Mouse (Mus musculus) embryonic facial prominence, embryonic 12.5 days (tissue): Measurements from ENCODE around the gene Adat3. TPM values are rescaled to one million over a fixed set of nuclear protein-coding genes. Genes with fewer than 3 reads are reported as not detected.

Experiments
- ATAC-seq: fragments of 200-750 bp; cut with Nextera tagmentation; 2 replicates; pipeline ENCODE4 v1.8.0; 2017; ENCODE audit not compliant: insufficient number of reproducible peaks, insufficient read depth, low FRiP score, low TSS enrichment
- H3K27ac ChIP-seq: fragments of 300-500 bp; sonication (generic); 2 replicates; pipeline ENCODE4 v1.5.1; 2016; ENCODE audit warnings: mild to moderate bottlenecking
- H3K27me3 ChIP-seq: fragments of 300-500 bp; sonication (generic); 2 replicates; pipeline ENCODE4 v1.6.1; 2016; ENCODE audit warnings: mild to moderate bottlenecking, moderate library complexity
- H3K36me3 ChIP-seq: fragments of 300-500 bp; sonication (generic); 2 replicates; pipeline ENCODE4 v1.6.1; 2016; ENCODE audit warnings: mild to moderate bottlenecking
- H3K4me1 ChIP-seq: fragments of 300-500 bp; sonication (generic); 2 replicates; pipeline ENCODE4 v1.6.1; 2016
- H3K4me2 ChIP-seq: fragments of 300-500 bp; sonication (generic); replicated peaks from 2 replicates; pipeline ENCODE4 v1.6.1; 2016; ENCODE audit warnings: mild to moderate bottlenecking, moderate library complexity
- H3K4me3 ChIP-seq: fragments of 300-500 bp; sonication (generic); 2 replicates; pipeline ENCODE4 v1.5.1; 2016; ENCODE audit warnings: mild to moderate bottlenecking
- H3K9ac ChIP-seq: fragments of 300-500 bp; sonication (generic); 2 replicates; pipeline ENCODE4 v1.6.1; 2016; ENCODE audit warnings: mild to moderate bottlenecking, moderate library complexity
- H3K9me3 ChIP-seq: fragments of 300-500 bp; sonication (generic); 2 replicates; pipeline ENCODE4 v1.6.1; 2016; ENCODE audit warnings: mild to moderate bottlenecking, moderate library complexity
- WGBS: fragments of 180-500 bp; shearing (Covaris S2); methylation state at CpG from one replicate; pipeline ENCODE4 v1.1.7; 2016; 5-methylcytosine and 5-hydroxymethylcytosine counted together
- polyA plus RNA-seq: library from polyadenylated mRNA; unstranded; fragments of >200 nt; fragmentation: Nextera tagmentation; extraction: Ambion mirVana; gene quantifications from 2 replicates; pipeline ENCODE4 v1.2.1, GENCODE M21; 2016

Gene Adat3
- polyA plus RNA-seq = 7.0 and 7.8 TPM in 2 replicates

DNA sequence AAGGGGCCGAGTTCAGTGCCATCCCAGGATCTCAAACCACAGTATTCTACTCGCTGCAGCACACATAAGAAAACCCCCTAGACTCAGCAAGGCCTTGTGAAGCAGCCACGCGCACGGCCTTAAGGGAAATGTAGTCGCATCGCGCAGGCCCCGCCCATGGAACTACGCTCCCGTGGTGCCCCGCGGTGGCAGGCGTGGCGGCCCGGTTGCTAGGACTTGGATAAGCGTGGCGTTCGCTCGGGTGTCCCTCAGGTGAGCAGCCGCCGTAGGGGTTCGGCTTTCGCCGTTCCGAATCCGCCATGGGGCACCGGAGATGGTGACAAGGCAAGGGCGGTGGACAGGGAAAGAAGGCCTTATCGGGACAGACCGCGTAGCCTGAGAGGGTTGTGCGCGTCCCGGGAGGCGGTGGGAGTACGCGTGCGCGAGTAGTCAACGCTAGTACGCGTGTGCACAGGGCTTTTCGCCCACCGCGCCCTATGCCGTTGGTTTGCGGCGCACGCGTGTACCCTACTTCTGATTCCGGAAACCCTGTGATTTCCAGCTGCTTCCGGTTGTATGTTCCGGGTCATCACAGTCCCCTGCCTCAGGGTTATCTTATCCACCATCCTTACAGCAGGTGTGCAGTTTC is at the start of gene Adat3, which contains the start of gene Scamp4:
Adat3 (plus strand) TSS at position 183 of the 628 bp plus-strand sequence.
Scamp4 (plus strand) TSS at position 175 of the 628 bp plus-strand sequence.
- H3K4me3 ChIP-seq = peak within 1 kb of the TSS; percentile 75
- WGBS = under 1% methylated on average over 54 of the region's 54 CpGs

DNA sequence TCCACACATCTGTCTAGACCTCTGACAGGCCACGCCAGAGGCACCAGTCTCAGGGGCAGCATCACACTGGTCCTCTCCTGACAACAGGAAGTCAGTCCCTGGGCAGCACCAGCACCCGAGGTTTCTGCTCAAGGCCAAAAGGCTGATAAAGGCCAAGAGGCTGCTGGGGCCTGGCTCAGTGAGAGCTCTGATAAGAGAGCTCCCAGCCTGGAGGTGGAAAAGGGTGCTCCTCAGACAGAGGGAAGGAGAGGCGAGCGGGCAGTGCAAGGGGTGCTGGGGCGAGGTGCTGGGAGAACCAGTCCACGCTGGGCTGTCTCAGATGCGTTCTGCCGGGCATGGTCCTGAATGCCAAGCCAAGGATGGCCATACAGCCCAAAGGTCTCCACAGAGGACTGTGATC is 49.1 kb upstream of the Adat3 start:
- no peak overlapping the region for H3K27ac ChIP-seq
- peaks cover 24% of the 10 kb centered on the region for H3K36me3 ChIP-seq
- 87% methylated on average over 8 of the region's 8 CpGs for WGBS
- H3K27me3 ChIP-seq = no peaks in the 10 kb centered on the region
- H3K4me1 ChIP-seq = peaks cover 11% of the 10 kb centered on the region; the same call in 1 of the 2 replicates
- no peaks in the 10 kb centered on the region for H3K9me3 ChIP-seq
- no peak overlapping the region for H3K9ac ChIP-seq
- H3K4me3 ChIP-seq = no peak overlapping the region
- no peak for ATAC-seq
- no peak overlapping the region for H3K4me2 ChIP-seq

More for the DNA sequence above, at the start of gene Adat3, which contains the start of gene Scamp4:
- Histone ChIP-seq H3K4me2 (peak within 1 kb of the TSS; percentile 86), H3K9ac (peak within 1 kb of the TSS; percentile 61), H3K9me3 (no peaks in the 10 kb centered on the region), H3K4me1 (peaks cover 10% of the 10 kb centered on the region), H3K36me3 (peaks cover 19% of the 10 kb centered on the region), H3K27ac (peak within 1 kb of the TSS; percentile 87), H3K27me3 (no peaks in the 10 kb centered on the region)
- ATAC-seq = peak; percentile 92

DNA sequence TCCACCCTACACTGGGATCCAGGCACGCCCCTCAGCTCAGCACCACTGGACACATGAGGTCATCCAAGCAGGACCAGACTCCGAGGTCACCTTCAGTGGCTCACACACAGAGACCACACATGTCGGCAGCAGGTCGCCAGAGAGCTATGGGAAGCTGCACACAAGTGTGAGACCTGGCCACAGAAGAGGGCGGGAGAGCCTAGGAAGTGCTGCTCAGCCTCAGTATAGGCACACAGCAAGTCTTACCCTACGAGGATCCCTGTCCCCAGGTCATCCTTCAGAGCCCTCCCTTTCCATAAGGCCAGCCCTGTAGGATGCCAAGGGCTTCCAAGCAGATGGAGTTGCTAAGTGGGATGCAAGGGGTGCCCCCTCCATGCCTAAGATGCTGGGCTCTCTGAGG is 48.7 kb upstream of the Adat3 start:
- Histone ChIP-seq H3K4me1 (peaks cover 13% of the 10 kb centered on the region; the same call in 1 of the 2 replicates), H3K27ac (no peak overlapping the region), H3K9ac (no peak overlapping the region), H3K36me3 (peaks cover 19% of the 10 kb centered on the region), H3K4me2 (no peak overlapping the region), H3K27me3 (no peaks in the 10 kb centered on the region), H3K9me3 (no peaks in the 10 kb centered on the region), H3K4me3 (0 out of 2 replicates have a peak overlapping the region, but pooled peaks have one; percentile 1)
- 83% methylated on average over 6 of the region's 6 CpGs for WGBS
- no peak for ATAC-seq

DNA sequence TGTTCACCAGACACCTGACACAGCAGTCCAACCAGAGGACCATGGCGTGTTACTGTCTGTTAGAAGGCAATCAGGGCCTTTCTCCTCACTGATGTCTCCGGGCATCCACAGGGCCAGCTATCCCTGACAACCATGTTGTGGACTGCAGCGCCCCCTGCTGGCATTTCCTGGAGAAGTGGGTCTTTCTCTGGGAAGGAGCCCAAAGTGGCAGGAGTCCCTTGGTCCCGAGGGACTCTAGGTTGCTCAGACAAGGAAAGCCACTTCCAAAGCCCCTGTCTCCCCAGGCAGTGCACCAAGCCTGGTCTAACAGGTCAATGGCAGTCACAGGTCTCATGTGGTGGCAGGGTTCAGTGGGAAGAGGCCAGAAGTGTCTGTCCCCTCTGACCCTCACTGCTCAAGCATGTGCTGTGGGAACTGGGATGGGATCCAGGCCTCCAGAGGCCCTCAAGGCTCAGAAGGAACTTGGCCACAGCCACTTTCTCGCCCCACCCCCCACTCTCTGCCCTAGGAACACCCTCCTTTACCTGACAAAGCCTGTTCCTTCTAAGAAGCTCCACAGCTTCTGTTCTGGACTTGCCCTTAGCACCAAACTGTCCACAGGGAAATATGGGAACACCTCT is 45.2 kb upstream of the Adat3 start:
- no peak overlapping the region for H3K9ac ChIP-seq
- ATAC-seq = no peak
- no peaks in the 10 kb centered on the region for H3K36me3 ChIP-seq
- WGBS = 34% methylated on average over 5 of the region's 5 CpGs
- H3K27ac ChIP-seq = no peak overlapping the region
- peaks cover 31% of the 10 kb centered on the region for H3K4me1 ChIP-seq
- no peaks in the 10 kb centered on the region for H3K27me3 ChIP-seq
- no peak overlapping the region for H3K4me2 ChIP-seq
- H3K4me3 ChIP-seq = no peak overlapping the region
- no peaks in the 10 kb centered on the region for H3K9me3 ChIP-seq

DNA sequence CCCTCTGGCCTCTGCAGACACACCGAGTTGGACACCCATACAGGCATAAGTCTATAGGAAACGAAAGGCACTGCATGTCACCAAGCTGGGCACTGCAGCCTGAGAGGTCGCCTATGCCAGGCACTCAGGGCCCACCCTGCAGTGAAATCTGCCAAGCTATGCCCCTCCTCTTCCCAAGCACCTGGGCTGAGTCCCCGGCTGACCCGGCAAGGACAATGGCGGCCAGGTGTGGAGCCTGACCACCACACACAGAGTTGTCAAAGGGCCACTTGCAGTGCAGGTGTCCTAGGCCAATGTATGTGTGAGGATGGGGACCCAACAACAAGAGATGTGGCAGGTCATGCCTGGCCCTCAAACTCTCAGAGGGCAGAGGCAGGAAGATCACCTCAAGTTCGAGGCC is 43.2 kb upstream of the Adat3 start:
- no peak overlapping the region for H3K4me3 ChIP-seq
- no peak overlapping the region for H3K9ac ChIP-seq
- no peak for ATAC-seq
- H3K36me3 ChIP-seq = no peaks in the 10 kb centered on the region
- no peaks in the 10 kb centered on the region for H3K27me3 ChIP-seq
- 90% methylated on average over 7 of the region's 7 CpGs for WGBS
- H3K27ac ChIP-seq = no peak overlapping the region
- H3K4me2 ChIP-seq = no peak overlapping the region
- peaks cover 35% of the 10 kb centered on the region for H3K4me1 ChIP-seq
- no peaks in the 10 kb centered on the region for H3K9me3 ChIP-seq

DNA sequence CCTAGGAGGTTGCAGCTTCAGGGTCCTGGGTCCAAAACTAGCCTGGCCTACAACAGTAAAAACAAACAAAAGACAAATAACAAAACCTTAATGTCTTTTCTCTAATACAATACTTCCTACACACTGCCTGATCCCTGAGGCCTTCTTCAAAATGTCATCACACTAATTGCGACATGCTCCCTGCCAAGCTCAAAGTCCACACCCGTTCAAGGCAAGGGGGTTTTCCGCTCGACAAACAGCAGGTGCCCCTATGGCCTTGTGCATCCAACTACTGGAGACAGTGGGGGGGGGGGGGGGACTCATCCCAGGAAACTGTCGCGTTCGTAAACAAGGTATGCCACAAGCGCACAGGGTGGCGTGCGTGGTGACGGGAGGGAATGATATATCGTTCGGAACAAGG is 42.1 kb upstream of the Adat3 start:
- Histone ChIP-seq H3K4me3 (peak overlapping the region; percentile 76), H3K9me3 (no peaks in the 10 kb centered on the region), H3K9ac (peak overlapping the region; percentile 86), H3K4me2 (peak overlapping the region; percentile 90), H3K27ac (no peak overlapping the region), H3K27me3 (no peaks in the 10 kb centered on the region), H3K36me3 (no peaks in the 10 kb centered on the region), H3K4me1 (peaks cover 35% of the 10 kb centered on the region)
- no peak for ATAC-seq
- under 1% methylated on average over 13 of the region's 13 CpGs for WGBS

DNA sequence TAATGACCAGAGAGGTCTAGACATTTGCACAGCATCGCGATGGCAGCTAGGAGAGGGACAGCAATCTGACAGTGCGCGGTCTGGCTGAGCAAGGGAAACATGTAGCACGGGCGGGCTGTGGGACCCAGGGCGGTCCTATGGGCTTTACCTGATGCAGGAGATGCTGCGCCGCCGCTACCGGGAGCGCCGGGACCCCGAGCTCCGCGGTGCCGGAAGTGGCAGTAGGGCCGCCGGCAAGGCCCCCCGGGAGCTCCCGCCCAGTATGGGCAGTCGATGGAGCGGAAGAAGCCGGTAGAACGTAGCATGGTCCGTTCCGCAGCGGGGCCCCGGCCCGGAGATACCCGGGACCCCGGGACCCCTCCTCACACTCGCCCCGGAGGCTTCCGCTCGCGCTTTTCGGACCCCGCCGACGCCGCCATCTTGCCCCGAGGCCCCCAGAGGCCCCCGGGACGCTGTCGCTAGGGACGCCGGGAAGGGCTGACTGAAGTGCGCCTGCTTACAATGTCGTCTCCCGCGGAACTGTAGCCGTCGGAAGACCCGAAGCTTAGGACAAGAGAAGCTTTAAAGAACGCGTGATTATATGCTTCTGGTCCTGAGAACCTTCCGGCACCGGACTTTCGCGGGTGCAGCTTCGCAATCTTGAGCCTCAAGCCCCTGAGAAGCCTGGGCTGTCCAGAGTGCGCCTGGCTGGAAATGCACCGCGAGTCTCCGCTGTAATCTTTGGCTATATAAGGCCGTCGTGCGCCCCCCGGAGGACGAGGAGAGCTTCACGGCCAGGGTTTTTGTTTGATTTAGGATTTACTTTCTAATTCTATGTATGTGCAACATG is 41.4 kb upstream of the Adat3 start, which contains the start of gene Rexo1:
Rexo1 (minus strand) TSS at position 445 of the 829 bp plus-strand sequence.
- Histone ChIP-seq H3K4me3 (peak within 1 kb of the TSS; percentile 76), H3K9me3 (no peaks in the 10 kb centered on the region), H3K9ac (peak within 1 kb of the TSS; percentile 86), H3K27ac (peak within 1 kb of the TSS; percentile 88), H3K4me2 (peak within 1 kb of the TSS; percentile 90), H3K4me1 (peaks cover 35% of the 10 kb centered on the region), H3K36me3 (no peaks in the 10 kb centered on the region), H3K27me3 (no peaks in the 10 kb centered on the region)
- under 1% methylated on average over 72 of the region's 72 CpGs for WGBS
- peak; percentile 79 for ATAC-seq

DNA sequence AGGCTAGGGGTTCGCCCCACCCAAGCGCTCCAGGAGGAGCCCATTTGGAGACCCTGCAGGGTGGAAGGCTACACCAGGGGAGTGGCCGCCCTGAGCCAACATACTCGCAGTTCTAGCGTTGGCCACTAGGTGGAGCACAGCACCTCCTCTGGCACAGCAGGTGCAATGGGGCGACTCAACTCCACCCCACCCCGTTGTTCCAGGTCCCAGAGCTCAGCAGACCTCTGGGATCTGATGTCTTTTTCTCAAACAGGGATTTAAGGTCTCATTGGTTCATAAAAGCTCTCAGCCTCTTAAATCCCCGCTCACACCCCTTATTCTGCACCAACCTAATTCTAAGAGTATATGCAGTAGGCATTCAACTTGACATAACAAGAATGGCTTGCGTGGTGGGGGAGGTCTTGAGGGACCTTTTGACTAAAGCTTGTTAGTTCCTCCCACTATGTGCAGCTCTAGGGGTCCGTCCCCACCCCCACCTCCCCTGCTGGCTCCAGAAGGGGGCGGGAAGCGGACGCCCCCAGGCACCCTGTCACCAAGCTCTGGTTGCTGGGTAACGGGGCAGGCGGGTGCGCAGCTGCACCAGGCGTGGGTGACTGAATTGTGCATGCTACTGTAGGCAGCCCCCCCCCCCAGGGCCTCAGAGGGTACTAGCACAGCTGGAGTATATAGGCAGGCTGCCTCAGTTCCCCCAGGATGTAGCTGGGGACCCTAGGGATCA is 36.1 kb upstream of the Adat3 start:
- Histone ChIP-seq H3K27me3 (no peaks in the 10 kb centered on the region), H3K4me3 (no peak overlapping the region), H3K9ac (no peak overlapping the region), H3K27ac (no peak overlapping the region), H3K36me3 (peaks cover 6% of the 10 kb centered on the region), H3K4me2 (0 out of 2 replicates have a peak overlapping the region, but pooled peaks have one; percentile 3), H3K4me1 (peaks cover 33% of the 10 kb centered on the region), H3K9me3 (no peaks in the 10 kb centered on the region)
- no peak for ATAC-seq
- WGBS = 25% methylated on average over 17 of the region's 17 CpGs

DNA sequence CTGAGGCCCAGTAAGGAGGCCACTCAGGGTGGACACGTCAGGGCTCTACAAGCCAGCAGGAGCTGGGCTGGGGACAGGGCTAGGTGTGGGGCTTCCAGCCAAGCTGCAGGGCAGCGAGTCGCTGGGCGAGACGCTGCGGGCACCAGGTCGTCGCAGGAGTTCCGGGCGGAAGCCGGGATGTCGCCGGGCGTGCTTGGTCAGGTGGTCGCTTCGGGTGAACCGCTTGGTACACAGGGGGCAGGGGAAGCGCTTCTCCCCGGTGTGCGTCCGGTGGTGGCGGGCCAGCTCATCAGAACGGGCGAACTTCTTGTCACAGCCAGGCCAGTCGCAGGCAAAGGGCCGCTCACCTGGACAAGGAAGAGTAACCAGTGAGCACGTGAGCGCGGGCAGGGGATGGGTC is 33.8 kb upstream of the Adat3 start:
- Histone ChIP-seq H3K4me1 (peaks cover 37% of the 10 kb centered on the region), H3K36me3 (peaks cover 6% of the 10 kb centered on the region), H3K27ac (no peak overlapping the region), H3K4me2 (no peak overlapping the region), H3K9me3 (no peaks in the 10 kb centered on the region), H3K27me3 (no peaks in the 10 kb centered on the region), H3K4me3 (no peak overlapping the region), H3K9ac (no peak overlapping the region; the same call in 1 of the 2 replicates)
- 95% methylated on average over 29 of the region's 29 CpGs for WGBS
- no peak for ATAC-seq

DNA sequence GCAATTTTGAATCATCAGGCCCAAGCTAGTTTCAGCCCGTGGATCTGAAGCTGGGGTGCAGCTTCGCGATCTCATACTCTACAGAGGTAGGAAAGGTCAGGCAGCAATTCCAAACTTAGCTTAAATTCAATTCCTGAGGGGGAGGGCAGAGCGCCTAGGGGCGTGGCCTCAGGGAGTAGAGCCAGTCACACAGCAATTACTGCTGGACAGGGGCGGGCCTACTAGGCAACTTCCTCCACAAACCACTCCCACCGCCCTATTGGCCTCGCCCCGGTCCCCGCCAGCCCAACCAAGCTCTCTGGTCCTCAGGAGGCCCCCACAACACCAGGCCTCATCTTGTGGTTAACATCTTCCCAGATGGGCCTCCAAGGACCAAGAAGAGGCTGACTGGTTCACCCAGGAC is 33.0 kb upstream of the Adat3 start:
- no peak for ATAC-seq
- H3K4me2 ChIP-seq = 0 out of 2 replicates have a peak overlapping the region, but pooled peaks have one; percentile 7
- H3K4me3 ChIP-seq = no peak overlapping the region

DNA sequence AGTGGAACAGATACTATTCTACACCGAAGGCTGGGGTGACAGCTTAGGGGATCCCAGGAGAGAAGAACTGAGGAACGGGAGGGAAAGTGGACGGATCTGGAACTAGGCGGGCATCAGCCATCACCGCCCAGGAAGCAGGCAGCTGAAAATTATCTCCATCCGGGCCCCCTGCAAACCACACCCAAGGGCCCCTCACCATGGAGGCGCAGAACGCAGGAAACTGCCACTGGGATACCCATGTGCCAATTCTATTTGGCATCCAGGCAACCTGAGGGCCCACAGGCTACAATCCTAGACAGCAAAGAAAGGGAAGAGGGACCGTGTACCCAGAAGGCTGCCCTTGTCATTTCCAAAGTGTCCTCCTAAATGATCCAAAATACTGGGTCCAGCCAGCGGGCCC is 32.3 kb upstream of the Adat3 start:
- Histone ChIP-seq H3K4me3 (no peak overlapping the region), H3K4me2 (peak overlapping the region; percentile 43), H3K27me3 (no peaks in the 10 kb centered on the region), H3K36me3 (peaks cover 6% of the 10 kb centered on the region), H3K27ac (no peak overlapping the region), H3K9me3 (no peaks in the 10 kb centered on the region), H3K4me1 (peaks cover 45% of the 10 kb centered on the region), H3K9ac (0 out of 2 replicates have a peak overlapping the region, but pooled peaks have one; percentile 56)
- 88% methylated on average over 10 of the region's 10 CpGs for WGBS
- ATAC-seq = no peak

More for the DNA sequence above, 33.0 kb upstream of the Adat3 start:
- peaks cover 43% of the 10 kb centered on the region for H3K4me1 ChIP-seq
- no peak overlapping the region; the same call in 1 of the 2 replicates for H3K27ac ChIP-seq
- H3K27me3 ChIP-seq = no peaks in the 10 kb centered on the region
- WGBS = 34% methylated on average over 10 of the region's 10 CpGs
- peaks cover 6% of the 10 kb centered on the region for H3K36me3 ChIP-seq
- H3K9me3 ChIP-seq = no peaks in the 10 kb centered on the region
- H3K9ac ChIP-seq = no peak overlapping the region
